Comparison of ENCODE assay signal across 8 mouse cellular contexts in the genomic region with DNA sequence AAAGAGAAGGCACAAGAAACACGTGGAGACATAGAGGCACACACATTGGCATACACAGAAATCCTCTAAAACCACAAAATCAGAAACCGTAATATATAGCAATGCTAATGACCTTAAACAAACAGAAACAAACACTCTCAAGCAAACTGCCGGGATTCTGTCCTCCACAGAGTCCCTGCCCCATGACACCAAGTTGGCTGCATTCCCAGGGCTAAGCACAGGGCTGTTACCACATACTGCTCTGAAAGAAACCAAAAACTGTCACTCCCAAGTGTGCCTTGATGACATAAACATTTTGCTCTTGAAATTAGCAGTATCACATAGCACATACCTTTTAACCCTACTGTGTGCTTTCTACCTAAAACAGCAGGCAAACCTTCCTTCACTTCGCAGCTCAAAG.
DNase-seq lines count a peak whose midpoint lies in the region; ATAC-seq lines count a peak whose summit lies in the region.

No protein-coding gene starts in this region.

- no peak overlapping the region for H3K4me3 ChIP-seq in embryonic facial prominence, embryonic 14.5 days (ENCODE audit: low read depth, low read length)
- no peak overlapping the region for H3K4me3 ChIP-seq in embryonic facial prominence, embryonic 10.5 days
- no peak overlapping the region for H3K4me3 ChIP-seq in midbrain, embryonic 16.5 days (ENCODE audit: low read depth, low read length)

- H3K9me3 ChIP-seq in embryonic facial prominence, embryonic 14.5 days (ENCODE audit: control insufficient read depth, low read length) = no peaks in the 10 kb centered on the region
- H3K9me3 ChIP-seq in embryonic facial prominence, embryonic 10.5 days = no peaks in the 10 kb centered on the region
- H3K9me3 ChIP-seq in midbrain, embryonic 16.5 days (replicated peaks; ENCODE audit: control insufficient read depth, low read length, poor library complexity, severe bottlenecking) = no peaks in the 10 kb centered on the region

- H3K4me1 ChIP-seq in embryonic facial prominence, embryonic 14.5 days (ENCODE audit: control insufficient read depth, insufficient read depth, low read length) = peaks cover 7% of the 10 kb centered on the region; the same call in 1 of the 2 replicates
- no peaks in the 10 kb centered on the region for H3K4me1 ChIP-seq in embryonic facial prominence, embryonic 10.5 days
- H3K4me1 ChIP-seq in midbrain, embryonic 16.5 days (ENCODE audit: control insufficient read depth, insufficient read depth, low read length) = no peaks in the 10 kb centered on the region; the same call in 1 of the 2 replicates

- H3K27ac ChIP-seq in embryonic facial prominence, embryonic 14.5 days (replicated peaks; ENCODE audit: low read depth, low read length) = no peak overlapping the region
- H3K27ac ChIP-seq in embryonic facial prominence, embryonic 10.5 days (replicated peaks) = no peak overlapping the region
- H3K27ac ChIP-seq in midbrain, embryonic 16.5 days (ENCODE audit: low read length) = no peak overlapping the region

- peak; percentile 90 for DNase-seq in embryonic facial prominence, embryonic 14.5 days (ENCODE audit: low spot score)
- no peak for DNase-seq in embryonic facial prominence, embryonic 10.5 days (ENCODE audit: low spot score)
- DNase-seq in 416B (ENCODE audit: low read depth) = peak; percentile 28
- DNase-seq in kidney, postnatal 36 days = peak; percentile 15 to 59
- DNase-seq in natural killer cell, adult 2 months (ENCODE audit: low spot score in 2 of 2) = no peak

- no peaks in the 10 kb centered on the region for H3K36me3 ChIP-seq in embryonic facial prominence, embryonic 14.5 days (ENCODE audit: control insufficient read depth, insufficient read depth, low read length)
- H3K36me3 ChIP-seq in embryonic facial prominence, embryonic 10.5 days (replicated peaks) = no peaks in the 10 kb centered on the region
- H3K36me3 ChIP-seq in midbrain, embryonic 16.5 days (ENCODE audit: control insufficient read depth, insufficient read depth, low read length) = no peaks in the 10 kb centered on the region

- ATAC-seq in embryonic facial prominence, embryonic 14.5 days (ENCODE audit: low read depth) = peak; percentile 82
- ATAC-seq in granulocyte monocyte progenitor cell, adult 5-6 weeks (replicated peaks; ENCODE audit: poor library complexity, severe bottlenecking) = peak; percentile 68
- no peak for ATAC-seq in activated CD4-positive, CD25-positive, alpha-beta regulatory T cell, adult 4 months
- ATAC-seq in midbrain, embryonic 16.5 days = no peak

- no peaks in the 10 kb centered on the region for H3K27me3 ChIP-seq in embryonic facial prominence, embryonic 14.5 days (replicated peaks; ENCODE audit: control insufficient read depth, insufficient read depth, low read length)
- no peaks in the 10 kb centered on the region for H3K27me3 ChIP-seq in embryonic facial prominence, embryonic 10.5 days (replicated peaks; ENCODE audit: low read depth, poor library complexity, severe bottlenecking)
- no peaks in the 10 kb centered on the region for H3K27me3 ChIP-seq in midbrain, embryonic 16.5 days (ENCODE audit: control insufficient read depth, insufficient read depth, low read depth, low read length)

- 51% methylated on average over 4 of the region's 4 CpGs for WGBS in embryonic facial prominence, embryonic 14.5 days
- 83% methylated on average over 4 of the region's 4 CpGs for WGBS in embryonic facial prominence, embryonic 10.5 days
- WGBS in midbrain, embryonic 16.5 days = 70% methylated on average over 4 of the region's 4 CpGs

- H3K4me2 ChIP-seq in embryonic facial prominence, embryonic 14.5 days (ENCODE audit: low read depth, low read length) = no peak overlapping the region
- H3K4me2 ChIP-seq in midbrain, embryonic 16.5 days (ENCODE audit: low read length) = no peak overlapping the region

- no peak overlapping the region for H3K9ac ChIP-seq in embryonic facial prominence, embryonic 14.5 days (ENCODE audit: low read depth, low read length)
- no peak overlapping the region for H3K9ac ChIP-seq in midbrain, embryonic 16.5 days (ENCODE audit: low read depth, low read length)

Comparison
In these comparisons a context has a peak if more than half of its experiments do, and no peak if none do; other contexts are left out.
1. DNase-seq: peak in embryonic facial prominence, embryonic 14.5 days (single experiment), 416B (single experiment) and kidney, postnatal 36 days (2 of 2); none in embryonic facial prominence, embryonic 10.5 days (single experiment) and natural killer cell, adult 2 months (0 of 2).
2. ATAC-seq: peak in embryonic facial prominence, embryonic 14.5 days (single experiment) and granulocyte monocyte progenitor cell, adult 5-6 weeks (single experiment); none in activated CD4-positive, CD25-positive, alpha-beta regulatory T cell, adult 4 months (single experiment) and midbrain, embryonic 16.5 days (single experiment).